Mouse (Mus musculus) bone marrow, adult 2 months (tissue): ENCODE measurements around the gene Junb. TPM values are rescaled to one million over a fixed set of nuclear protein-coding genes. Genes with fewer than 3 reads are reported as not detected.

ENCODE experiments used
- H3K27ac ChIP-seq: fragments of 200-500 bp; 2 replicates; pipeline ENCODE4 v1.5.1; 2012; ENCODE audit warnings: low read depth, mild to moderate bottlenecking, control low read depth, inconsistent platforms, low read length; ENCODE audit not compliant: control insufficient read depth, poor library complexity, insufficient read depth
- H3K4me1 ChIP-seq: fragments of 200-500 bp; 2 replicates; pipeline ENCODE4 v1.6.1; 2011; ENCODE audit warnings: low read length; ENCODE audit not compliant: control insufficient read depth, insufficient read depth
- H3K4me3 ChIP-seq: fragments of 200-500 bp; replicated peaks from 2 replicates; pipeline ENCODE3; 2011; ENCODE audit warnings: mild to moderate bottlenecking, low read depth, low read length, control low read depth; ENCODE audit not compliant: control insufficient read depth
- CTCF ChIP-seq: fragments of 200-500 bp; IDR thresholded peaks from 2 replicates; pipeline ENCODE4 v1.5.1; 2011; ENCODE audit warnings: low read length, control low read depth; ENCODE audit not compliant: control insufficient read depth, insufficient read depth
- POLR2A ChIP-seq: fragments of 200-500 bp; IDR thresholded peaks from 2 replicates; pipeline ENCODE4 v1.6.1; 2011; ENCODE audit warnings: low read depth, mild to moderate bottlenecking, control low read depth, low read length, borderline replicate concordance; ENCODE audit not compliant: control insufficient read depth
- WGBS: fragments of 180-500 bp; shearing (Covaris S2); methylation state at CpG from one replicate; pipeline ENCODE4 v1.1.7; 2018; 5-methylcytosine and 5-hydroxymethylcytosine counted together
- polyA plus RNA-seq: library from polyadenylated mRNA; stranded (reverse); fragments of >200 nt; gene quantifications from 2 replicates; pipeline ENCODE4 v1.2.4, GENCODE M21; 2011; ENCODE audit warnings: low replicate concordance; ENCODE audit not compliant: missing spikeins, insufficient read depth, insufficient read length

Gene Junb
- polyA plus RNA-seq = 11.1 and 18.4 TPM in 2 replicates

DNA sequence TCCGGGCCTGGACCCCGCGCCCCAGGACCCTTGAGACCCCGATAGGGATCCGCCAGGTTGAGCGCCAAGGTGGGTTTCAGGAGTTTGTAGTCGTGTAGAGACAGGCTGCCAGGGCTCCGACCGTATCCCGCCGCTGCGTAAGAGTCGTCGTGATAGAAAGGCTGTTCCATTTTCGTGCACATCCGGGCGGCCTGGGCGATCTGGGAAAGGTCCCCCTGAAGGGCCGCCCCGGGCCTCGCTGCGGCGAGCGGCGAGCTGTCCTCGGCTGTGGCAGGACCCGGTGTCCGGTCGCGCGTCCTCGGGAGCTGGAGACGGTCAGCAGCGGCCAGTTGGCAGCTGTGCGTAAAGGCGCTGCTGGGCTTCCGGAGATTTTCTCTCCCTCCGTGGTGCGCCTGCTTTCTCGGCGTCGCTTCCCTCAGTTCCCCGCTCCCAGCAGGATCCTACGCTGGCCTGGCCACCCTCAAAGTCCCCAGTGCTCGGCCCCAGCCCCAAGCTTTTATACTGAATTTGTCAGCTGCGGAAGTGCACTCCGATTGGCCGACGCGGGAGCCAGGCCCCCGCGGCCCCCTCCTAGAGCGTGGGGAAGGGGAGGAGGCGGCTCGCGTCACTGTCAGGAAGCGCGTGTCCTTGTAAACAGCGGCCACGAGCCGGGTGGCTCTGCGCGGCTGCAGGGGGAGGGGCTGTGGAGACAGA lies at the start of gene Junb:
Gene Junb (minus strand): TSS at position 471 of the 693 bp plus-strand sequence.
- peaks cover 13% of the 10 kb centered on the region for H3K4me1 ChIP-seq

DNA sequence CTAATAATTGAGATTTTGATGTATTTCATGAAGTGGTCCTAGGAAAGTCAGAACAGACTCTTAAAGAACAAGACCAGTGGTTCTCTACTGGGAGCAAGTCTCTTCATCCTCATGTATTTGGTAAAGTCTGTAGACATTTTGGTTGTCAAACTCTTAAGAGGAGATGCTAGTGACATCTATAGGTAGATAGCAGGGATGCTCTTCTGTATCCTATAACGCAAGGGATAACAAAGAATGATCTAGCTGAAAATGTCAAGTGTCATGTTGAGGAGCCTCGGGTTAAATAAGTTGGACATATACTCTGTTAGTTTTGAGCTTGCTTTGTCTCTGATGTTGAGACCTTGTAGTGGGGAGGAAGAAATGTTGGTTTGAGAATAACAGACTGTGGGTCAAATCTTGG lies 49.4 kb upstream of the Junb start:
- peak overlapping the region; percentile 97 for H3K4me3 ChIP-seq
- no peak overlapping the region for H3K27ac ChIP-seq
- peaks cover 4% of the 10 kb centered on the region for H3K4me1 ChIP-seq
- 11% methylated on average over 2 of the region's 2 CpGs for WGBS
- no peak for TF ChIP-seq POLR2A
- no peak for TF ChIP-seq CTCF

More for the DNA sequence above, at the start of gene Junb:
- H3K4me3 ChIP-seq = peak within 1 kb of the TSS; percentile 89
- H3K27ac ChIP-seq = peak within 1 kb of the TSS; percentile 98
- TF ChIP-seq CTCF = no peak
- TF ChIP-seq POLR2A = peak; percentile 100
- WGBS = under 1% methylated on average over 63 of the region's 63 CpGs

DNA sequence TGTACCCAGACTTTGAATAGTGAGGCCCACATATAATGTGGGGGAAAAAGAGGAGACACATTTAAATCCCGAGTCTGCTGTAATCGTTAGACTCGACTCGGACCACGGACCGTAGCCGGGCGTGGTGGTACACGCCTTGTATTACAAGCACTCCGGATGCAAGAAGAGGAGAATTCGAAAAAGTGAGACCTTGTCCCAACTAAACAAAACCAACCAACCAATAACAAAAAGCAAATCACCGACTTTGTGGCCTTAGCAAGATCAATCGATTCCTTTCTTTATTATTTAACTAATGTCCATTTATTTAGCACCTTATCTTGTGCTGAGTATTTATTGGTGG lies 49.0 kb upstream of the Junb start:
- TF ChIP-seq CTCF (no peak), POLR2A (no peak)
- WGBS = under 1% methylated on average over 13 of the region's 13 CpGs

DNA sequence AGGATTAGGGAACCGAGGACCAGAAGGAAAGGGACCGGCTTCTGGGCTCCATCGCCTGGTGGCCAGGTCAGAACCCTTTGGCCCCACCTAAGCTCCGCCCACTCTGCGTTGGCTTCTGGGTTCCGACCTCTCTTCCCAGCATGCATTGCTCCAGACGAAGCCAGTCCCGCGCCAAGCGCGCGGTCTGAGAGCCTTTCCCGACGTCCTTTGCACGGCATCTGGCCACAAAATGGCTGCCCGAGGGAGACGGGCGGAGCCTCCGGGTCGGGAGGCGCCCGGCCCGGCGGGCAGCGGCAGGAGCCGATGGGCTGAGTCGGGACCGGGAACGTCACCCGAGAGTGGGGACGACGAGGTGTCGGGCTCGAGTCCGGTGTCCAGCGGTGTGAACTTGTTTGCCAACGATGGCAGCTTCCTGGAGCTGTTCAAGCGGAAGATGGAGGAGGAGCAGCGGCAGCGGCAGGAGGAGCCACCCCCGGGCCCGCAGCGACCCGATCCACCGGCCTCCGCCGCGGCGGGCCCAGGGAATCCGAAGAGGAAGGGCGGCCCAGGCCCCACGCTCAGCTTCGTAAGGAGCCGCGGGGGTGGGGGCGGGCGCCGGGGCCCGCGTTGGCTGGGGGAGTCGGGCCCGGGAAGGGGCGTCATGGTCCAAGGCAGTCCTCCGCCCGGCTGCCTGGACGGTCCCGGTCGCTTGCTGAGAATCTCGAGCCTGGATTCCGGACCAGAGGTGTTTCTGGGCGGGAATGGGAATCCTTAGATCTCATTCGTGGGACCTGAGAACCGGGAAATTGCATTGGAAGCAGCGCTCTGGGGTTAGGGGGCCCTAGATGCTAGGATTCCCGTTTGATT lies 48.4 kb upstream of the Junb start, which contains the start of gene Trir:
Gene Trir (plus strand): TSS at position 154 of the 846 bp plus-strand sequence.
- Histone ChIP-seq H3K4me1 (peaks cover 4% of the 10 kb centered on the region), H3K4me3 (peak within 1 kb of the TSS; percentile 97), H3K27ac (peak within 1 kb of the TSS; percentile 98)
- peak; percentile 99 for TF ChIP-seq POLR2A
- peak; percentile 24; the same call in 1 of the 2 replicates for TF ChIP-seq CTCF
- under 1% methylated on average over 75 of the region's 75 CpGs for WGBS

More for the DNA sequence above, 49.0 kb upstream of the Junb start:
- H3K27ac ChIP-seq = peak overlapping the region; percentile 98
- peak overlapping the region; percentile 97 for H3K4me3 ChIP-seq
- peaks cover 4% of the 10 kb centered on the region for H3K4me1 ChIP-seq

DNA sequence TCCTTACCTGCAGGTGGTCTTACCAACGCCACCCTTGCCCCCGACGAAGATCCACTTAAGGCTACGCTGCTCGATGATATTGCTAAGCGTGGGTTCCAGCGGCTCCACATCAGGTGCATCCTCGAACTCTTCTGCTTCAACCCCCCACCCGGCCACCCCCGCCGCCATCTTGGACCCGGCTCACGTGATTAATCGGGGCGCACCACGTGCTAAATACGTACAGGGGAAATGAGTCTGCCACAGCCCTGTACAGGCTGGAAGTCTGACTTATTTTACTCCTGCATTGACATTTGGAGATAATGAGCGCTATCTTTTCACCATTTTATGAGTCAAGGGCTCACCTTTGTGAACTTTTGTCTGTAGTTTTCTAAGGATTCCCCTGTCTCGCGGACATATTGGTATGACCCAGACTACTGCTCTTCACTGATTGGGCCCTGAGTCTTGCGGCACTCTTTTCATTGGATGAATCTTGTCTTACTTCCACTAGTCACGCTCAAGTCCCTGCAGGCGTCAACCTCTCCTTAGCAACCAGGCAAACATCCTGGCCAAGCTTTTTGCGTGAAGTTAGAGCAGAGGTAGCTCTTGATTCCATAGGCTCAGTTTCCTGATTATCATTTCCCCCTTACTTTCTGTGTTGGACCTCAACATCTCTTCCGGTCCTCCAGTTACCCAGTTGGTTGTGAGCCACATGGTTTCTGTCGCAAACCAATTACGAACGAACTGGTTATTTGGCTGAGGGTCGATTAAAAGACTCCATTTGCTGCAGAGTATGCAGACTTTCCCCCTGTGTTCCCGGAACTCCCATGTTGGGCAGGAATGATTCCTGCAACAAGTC lies 46.8 kb upstream of the Junb start, which contains the start of gene Asna1:
Gene Asna1 (minus strand): TSS at position 184 of the 835 bp plus-strand sequence.
- TF ChIP-seq POLR2A (peak; percentile 31; the same call in 1 of the 2 replicates), CTCF (no peak)
- peak within 1 kb of the TSS; percentile 29 for H3K27ac ChIP-seq
- H3K4me3 ChIP-seq = peak within 1 kb of the TSS; percentile 100
- WGBS = under 1% methylated on average over 30 of the region's 30 CpGs
- peaks cover 4% of the 10 kb centered on the region for H3K4me1 ChIP-seq

DNA sequence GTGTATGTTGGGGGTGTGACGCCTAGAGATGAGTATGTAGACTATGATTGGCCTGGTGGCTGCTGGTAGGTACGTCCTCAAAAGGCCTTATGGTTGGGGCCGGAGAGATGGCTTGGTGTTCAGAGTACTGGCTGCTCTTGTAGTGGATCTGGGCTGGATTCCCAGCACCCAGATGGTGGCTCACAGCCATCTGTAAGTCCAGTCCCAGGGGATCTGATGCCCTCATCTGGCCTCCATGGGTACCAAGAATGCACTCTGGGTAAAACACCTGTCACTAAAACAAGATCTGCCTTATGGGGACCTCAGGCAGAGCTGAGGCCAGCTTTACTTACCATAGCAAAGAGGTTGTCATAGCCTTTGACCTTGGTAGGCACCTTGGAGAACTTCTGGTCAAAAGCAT lies 45.3 kb upstream of the Junb start:
- H3K4me3 ChIP-seq = no peak overlapping the region
- 86% methylated on average over 3 of the region's 3 CpGs for WGBS
- H3K27ac ChIP-seq = no peak overlapping the region
- peaks cover 4% of the 10 kb centered on the region for H3K4me1 ChIP-seq
- TF ChIP-seq POLR2A (no peak), CTCF (no peak)

DNA sequence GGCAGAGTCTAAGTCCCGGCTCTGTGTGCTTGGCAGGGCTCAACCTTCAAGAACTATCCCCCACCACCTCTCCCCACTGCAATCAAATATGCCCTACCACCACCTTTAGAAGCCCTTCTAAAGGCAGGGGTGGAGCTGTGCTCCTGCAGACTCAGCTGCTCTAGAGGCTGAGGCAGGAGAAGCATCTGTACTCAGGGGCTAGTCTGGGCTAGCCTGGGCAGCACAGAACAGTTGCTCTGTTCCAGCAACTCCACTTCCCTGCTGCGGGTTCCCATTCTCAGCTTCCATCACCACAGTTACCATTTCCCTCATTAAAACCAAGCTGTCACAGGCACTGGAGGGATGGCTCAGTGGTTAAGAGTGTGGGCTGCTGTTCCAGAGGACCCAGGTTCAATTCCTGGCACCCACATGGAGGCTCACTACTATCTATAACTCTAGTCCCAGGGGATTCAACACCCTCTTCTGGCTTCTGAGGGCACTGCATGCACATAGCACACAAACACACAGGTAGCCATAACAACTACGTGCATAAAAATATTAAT lies 43.1 kb upstream of the Junb start:
- TF ChIP-seq POLR2A (no peak), CTCF (no peak)
- H3K27ac ChIP-seq = no peak overlapping the region
- 95% methylated on average over 3 of the region's 3 CpGs for WGBS
- peaks cover 2% of the 10 kb centered on the region for H3K4me1 ChIP-seq
- H3K4me3 ChIP-seq = no peak overlapping the region

DNA sequence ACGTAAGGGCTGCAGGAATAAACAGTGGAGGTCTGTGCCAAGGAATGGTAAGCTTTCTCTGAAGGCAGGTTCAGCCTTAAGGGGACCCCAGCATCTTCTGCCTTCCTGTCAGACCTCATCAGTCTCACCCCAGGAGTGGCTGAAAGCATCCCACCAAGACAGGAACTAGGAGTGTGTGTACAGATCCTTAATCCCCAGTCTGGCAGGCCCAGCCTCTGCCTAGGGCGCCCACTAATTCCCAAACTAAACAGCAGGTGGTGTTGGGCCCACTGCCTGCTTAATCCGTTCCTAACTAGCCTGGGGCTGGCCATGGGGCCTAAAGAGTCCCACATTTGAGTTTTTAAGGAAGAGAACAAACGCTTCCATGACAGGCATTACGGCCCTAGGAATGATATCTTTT lies 38.7 kb upstream of the Junb start:
- Histone ChIP-seq H3K4me1 (no peaks in the 10 kb centered on the region), H3K27ac (no peak overlapping the region), H3K4me3 (no peak overlapping the region)
- no peak for TF ChIP-seq CTCF
- no peak for TF ChIP-seq POLR2A
- WGBS = 80% methylated on average over 5 of the region's 5 CpGs
